Mouse (Mus musculus): ENCODE measurements around the gene H6pd. TPM values are rescaled to one million over a fixed set of nuclear protein-coding genes. Genes with fewer than 3 reads are reported as not detected.

H6pd gene
- total RNA-seq, 2 experiments from 2014 or later, result 10.2 to 10.6 TPM

DNA sequence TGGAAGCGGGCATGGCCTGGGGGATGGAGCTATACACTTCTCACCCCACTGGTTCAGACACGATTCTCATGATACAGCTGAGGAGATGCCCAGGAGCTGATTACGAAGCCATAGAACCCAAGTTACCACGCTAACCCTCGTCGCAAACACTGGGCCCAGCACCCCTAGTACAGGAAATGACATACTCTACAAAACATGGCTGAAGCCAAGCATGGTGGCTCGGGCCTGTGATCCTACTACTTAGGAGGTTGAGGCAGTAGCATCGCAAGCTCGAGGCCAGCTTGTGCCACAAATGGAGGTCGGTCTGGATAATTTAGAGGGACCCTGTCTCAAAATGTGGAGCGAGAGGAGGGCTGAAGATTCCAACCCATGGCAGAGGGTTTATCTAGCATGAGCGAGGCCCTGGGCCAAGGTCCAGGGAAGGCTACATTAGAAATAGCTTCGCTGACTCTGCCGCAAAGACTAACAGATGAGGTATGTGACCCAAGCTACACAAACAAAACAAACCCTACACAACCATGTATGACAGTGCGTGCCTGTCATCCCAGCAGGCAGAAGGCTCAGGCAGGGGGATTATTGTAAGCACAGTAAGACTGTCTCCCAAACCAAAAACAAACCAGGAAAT is 8.8 kb downstream of the H6pd start:
- DNase-seq (ENCODE audit: low spot score in 2 of 2), result no peak

- no peak for DNase-seq (ENCODE audit: low spot score in 2 of 2)
Observed at GRCm38 (mm10) chr4:149999510-149999900, 9.3 kb downstream of the H6pd start.

- DNase-seq (ENCODE audit: low spot score in 2 of 2), result no peak
Observed at GRCm38 (mm10) chr4:149998786-149999509, 9.9 kb downstream of the H6pd start.

DNA sequence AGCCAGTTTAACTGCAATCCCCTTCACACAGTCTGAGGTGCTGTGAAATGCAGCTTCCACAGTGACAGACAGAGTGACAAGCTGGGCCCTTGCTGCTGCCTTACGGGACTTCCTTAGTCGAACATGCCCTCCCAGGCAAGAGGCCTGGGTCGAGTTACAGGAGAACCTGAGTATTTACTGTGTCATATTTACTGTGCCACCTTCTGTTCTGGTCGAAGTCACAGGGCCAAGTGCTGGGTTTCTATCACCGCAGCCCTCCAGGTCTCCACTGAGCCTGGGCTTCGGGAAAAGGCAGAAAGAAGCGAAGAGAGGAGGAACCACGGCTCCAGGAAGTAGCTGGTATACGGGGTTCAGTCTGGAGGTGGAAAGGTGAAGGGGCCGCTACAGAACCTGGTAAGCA is 10.8 kb downstream of the H6pd start:
- DNase-seq (ENCODE audit: low spot score in 2 of 2), result no peak

GRCm38 (mm10) chr4:149996440-149996839 is 12.4 kb downstream of the H6pd start:
- no peak for DNase-seq (ENCODE audit: low spot score in 2 of 2)

DNA sequence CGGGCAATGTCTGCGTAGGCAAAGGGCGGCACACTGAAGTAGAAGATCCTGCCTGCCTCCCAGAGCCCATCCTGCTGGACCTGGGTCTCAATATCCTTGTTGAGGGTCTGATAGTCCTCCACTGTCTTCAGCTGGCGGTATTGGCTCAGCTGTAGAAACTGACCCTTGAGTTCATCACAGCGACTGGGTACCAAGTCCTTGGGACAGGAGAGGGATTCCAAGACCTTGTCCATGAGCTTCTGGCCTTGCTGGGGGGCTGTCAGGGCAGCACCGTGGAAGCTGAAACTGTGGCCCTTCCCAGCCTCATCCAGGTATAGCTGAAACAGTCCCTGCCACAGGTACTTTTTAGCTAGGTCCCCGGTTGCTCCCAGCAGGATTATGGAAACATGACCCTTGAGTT is 12.9 kb downstream of the H6pd start:
- no peak for DNase-seq (ENCODE audit: low spot score in 2 of 2)

DNA sequence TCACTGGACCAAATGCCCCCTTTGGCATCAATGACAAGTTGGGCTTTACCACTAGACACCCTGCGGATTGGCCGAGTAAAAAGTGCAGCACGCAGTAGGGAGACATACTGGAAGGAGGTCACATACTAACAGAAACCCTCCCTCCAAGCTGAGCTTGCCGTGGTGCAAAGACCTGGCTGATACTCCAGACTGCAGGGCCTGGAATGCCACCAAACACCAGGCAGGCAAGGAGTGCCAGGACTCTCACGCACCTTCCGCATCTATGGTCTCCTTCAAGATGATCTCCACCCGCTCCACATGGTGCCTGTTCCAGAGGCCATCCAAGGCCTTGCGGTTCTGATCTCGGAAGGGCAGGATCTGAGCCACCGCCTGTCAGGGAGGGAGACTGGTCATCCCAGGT is 14.6 kb downstream of the H6pd start:
- no peak for DNase-seq (ENCODE audit: low spot score in 2 of 2)

- no peak for DNase-seq (ENCODE audit: low spot score in 2 of 2)
Observed at GRCm38 (mm10) chr4:149992670-149993032, 16.2 kb downstream of the H6pd start.

DNA sequence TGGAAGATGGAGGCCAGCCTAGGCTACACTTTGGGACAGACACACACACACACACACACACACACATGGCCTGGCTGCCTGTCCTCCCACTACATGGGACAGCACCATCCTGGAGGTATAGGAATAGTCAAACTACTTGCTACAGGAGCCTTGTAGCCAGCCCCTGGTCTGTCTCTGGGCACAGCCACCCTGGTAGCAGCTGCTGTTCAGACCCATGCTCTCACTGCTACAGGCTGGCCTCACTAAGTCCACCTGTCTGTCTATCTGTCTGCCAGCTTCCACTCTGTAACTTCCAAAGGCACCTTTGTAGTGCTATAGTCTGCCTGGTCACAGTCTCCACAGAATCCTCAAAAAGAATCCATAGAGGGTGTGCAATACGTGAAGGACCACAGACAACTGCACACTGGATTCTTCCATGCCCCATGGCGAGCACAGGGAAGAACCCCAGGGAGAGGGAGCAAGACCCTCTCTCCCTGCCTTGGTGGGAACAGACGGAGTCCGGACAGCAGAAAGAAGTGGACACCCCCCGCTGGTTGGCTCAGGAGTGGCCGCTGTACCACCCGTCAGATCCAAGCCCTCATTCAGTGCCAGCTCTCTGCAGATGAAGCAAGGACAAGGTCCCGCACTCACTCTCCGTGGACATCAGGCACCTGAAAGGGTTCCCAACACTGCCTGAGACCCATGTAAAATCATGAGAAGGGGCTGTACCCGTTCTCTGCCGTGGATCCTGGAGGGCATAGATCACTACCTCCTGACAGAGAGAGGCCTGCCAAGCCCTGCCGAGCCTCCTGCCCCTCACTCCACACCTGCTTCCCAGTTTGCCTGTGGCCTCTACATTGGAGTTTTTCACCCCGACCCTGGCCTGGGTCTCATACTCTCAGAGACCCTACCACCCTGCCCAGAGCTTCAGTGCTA is 16.8 kb downstream of the H6pd start:
- DNase-seq (ENCODE audit: low spot score in 2 of 2), result no peak

DNA sequence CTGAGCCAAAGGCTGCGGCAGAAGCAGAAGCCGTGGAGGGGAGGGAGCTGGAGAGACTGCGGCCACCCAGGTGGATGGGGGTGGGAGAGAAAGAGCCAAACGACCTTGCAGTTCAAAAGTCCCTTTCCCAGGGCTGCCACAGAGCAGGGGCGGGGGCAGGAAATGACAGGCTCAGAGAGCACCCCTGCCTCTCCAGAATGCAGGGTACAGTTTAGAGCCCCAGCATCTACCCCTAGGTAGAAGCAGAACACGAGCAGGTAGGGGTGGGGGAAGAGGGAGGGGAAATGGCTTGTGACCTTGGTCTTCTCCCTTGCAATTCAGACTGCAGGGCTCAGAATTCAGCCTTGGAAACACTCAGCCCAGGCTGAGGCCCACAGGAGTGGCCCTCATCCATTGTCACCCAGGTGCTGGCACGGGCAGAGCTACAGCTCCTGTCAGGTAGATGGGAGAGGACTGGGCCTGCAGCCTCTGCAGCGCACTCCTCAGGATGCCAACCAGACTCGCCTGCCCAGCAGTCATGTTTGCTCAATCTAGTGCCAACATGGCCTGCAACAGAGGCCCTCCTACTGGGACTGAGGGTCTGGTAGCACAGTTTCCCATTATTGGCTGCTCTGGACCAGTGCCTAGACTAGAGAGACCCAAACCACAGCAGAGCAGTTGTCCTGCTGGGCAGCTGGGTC is 17.7 kb downstream of the H6pd start:
- no peak for DNase-seq (ENCODE audit: low spot score in 2 of 2)

DNA sequence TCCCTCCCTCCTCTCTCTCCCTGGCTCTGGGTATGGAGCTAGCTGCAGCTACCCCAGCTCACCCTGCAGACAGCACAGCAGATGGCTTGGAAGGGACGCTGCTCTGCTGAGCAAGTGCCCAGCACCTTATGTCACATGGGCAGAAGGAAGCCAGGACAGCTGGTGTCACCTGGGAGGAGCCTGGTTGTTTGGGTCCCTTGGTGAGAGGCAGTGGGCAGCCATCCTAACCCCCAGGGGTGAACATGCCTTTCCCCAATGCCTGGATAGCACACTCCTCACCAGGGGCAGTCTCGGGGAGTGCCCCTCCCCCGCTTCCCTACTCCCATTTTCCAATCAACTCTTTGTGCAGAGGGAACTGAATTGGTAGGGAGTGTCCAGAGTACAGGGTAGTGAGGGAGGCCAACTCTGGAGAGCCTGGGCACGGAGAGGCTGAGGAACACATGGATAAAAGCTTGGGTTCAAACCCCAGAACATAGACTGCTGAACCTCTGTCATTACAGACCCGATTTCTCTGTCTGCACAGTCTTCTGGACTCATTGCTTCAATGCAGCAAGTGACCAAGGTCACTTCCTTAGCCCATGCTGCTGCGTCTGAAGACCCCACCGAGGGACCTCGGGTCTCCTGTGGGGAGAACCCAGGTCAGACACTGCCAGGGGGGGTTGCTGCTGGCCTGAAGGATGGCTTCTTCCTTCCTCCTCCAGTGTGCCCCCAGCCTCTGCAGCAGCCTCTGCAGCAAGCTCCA is 18.4 kb downstream of the H6pd start:
- peak in 1 of 2 experiments; percentile 39 for DNase-seq (ENCODE audit: low spot score in 2 of 2)

- peak; percentile 76 to 91 for DNase-seq (ENCODE audit: low spot score in 2 of 2)
Observed at GRCm38 (mm10) chr4:149988931-149989556, 19.8 kb downstream of the H6pd start.

DNA sequence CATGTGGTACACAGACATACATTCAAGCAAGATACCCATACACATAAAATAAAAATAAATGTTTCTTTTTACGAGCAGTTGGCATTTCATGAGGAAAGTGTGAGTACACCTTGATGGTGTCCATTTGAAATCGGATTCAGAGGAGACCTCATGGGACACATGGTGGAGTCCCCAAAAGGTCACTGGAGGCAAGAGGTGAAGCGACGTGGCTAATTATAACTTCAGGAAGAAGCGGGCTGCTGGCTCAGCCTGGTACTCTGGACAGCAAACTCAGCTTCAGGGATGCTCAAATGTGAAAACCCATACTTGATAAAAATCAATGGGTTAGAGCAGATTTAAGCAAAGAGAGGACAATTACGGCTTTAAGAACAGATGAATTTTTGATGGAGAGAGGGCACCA is 20.5 kb downstream of the H6pd start:
- DNase-seq (ENCODE audit: low spot score in 2 of 2), result no peak

GRCm38 (mm10) chr4:149986671-149987417 is 22.0 kb downstream of the H6pd start:
- DNase-seq (ENCODE audit: low spot score in 2 of 2), result no peak

GRCm38 (mm10) chr4:149983921-149984645 is 24.7 kb downstream of the H6pd start:
- DNase-seq (ENCODE audit: low spot score in 2 of 2), result no peak

DNA sequence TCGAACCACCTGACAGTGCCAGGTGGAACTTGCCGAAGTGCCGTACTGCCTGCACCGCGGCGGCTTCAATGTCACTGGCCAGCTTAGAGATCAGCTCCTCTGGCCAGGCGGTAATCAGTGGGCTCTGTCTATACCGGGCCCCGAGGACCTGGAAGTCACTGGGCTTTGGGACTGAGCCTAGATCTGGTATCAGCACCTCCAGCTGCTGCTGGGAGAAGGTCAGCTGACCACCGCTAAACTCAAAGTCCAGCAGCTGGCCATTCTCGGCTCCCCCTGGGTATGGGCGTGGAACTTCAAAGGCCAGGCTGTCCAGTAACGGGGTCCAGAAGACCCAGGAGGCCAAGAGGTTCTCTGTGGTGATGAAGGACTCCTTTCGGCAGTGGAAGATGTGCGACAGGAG is 26.7 kb downstream of the H6pd start:
- DNase-seq (ENCODE audit: low spot score in 2 of 2), result no peak

DNA sequence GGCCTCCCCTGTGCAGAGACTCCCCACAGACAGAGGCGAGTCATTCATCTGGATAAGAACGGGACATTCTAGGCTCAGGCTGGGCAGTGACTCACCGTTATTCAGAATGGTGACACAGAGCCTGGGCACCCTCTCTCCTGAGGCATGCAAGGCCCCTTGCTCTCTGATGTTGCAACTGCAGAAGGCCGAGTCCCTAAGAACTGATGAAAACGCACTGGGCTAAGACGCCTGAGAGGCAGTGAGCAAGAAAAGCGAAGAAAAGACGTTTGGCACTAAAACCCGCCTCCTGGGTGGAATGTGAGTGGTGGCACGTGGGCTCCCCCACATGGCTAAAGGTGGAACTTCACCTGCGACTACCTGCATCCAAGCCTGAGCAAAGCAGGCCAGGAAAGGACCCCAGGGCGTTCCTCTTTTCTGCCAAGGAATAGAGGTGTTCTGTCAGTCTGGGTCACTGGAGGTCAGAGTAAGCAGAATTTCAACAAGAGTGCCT is 29.0 kb downstream of the H6pd start:
- DNase-seq (ENCODE audit: low spot score in 2 of 2), result peak; percentile 74 to 94

- DNase-seq (ENCODE audit: low spot score in 2 of 2), result no peak
Observed at GRCm38 (mm10) chr4:149978820-149979219, 30.0 kb downstream of the H6pd start.
